Mouse (Mus musculus): ENCODE data around the gene Fto. TPM values are rescaled to one million over a fixed set of nuclear protein-coding genes. Genes with fewer than 3 reads are reported as not detected.

The Fto gene
- polyA plus RNA-seq, 1 experiment from 2014 or later: 86.9 TPM

DNA sequence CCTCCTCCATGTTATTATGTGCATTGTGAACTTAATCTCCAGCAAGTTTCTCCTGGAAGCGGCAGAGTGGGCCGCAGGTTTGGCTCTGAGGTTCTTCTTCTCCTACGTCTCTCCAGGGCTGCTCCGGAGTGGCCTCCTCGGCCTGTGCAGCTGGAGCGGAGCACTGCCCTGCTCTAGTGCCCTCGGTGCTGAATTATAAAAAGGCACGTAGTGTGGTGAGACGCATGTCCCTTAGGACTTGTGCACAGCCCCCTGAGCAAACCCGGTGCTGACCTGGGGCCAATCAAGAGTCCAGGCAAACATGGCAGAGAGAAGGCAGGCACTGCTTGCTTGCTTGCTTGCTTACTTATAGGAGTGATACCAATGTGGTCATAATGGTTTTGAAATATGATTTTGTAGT is 164.1 kb downstream of the Fto start:
- H3K27ac ChIP-seq: no peak overlapping the region
- no peaks in the 10 kb centered on the region for H3K4me1 ChIP-seq
- no peaks in the 10 kb centered on the region for H3K27me3 ChIP-seq
- WGBS: 88% methylated on average over 10 of the region's 10 CpGs
- H3K4me3 ChIP-seq (replicated peaks): no peak overlapping the region
- H3K9ac ChIP-seq: no peak overlapping the region
- no peak for ATAC-seq (replicated peaks; ENCODE audit: low FRiP score)
- no peaks in the 10 kb centered on the region for H3K9me3 ChIP-seq (replicated peaks)
- H3K4me2 ChIP-seq: no peak overlapping the region
- H3K36me3 ChIP-seq: peaks cover 23% of the 10 kb centered on the region

DNA sequence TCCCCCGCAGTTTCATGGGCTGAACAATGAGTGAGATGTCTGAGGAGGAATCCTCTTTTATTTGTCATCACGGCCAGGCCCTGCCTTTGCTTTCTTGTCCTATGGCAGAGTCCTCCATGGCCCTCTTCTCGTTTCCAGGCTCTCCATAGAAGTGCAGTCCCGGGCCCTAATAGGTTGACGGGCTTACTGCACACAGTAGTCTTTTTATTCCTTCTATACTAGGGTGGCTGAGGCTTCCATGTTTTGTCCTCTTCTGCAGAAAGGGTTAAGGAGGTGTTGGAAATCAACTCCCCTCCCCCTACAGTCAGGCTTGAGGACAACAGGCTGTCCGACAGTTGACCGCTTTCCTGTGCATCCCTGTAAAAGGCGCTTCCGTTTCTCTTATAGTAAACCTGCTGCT is 169.2 kb downstream of the Fto start:
- Histone ChIP-seq H3K36me3 (peaks cover 22% of the 10 kb centered on the region), H3K27ac (no peak overlapping the region), H3K9me3 (replicated peaks) (no peaks in the 10 kb centered on the region), H3K4me3 (replicated peaks) (no peak overlapping the region), H3K4me1 (no peaks in the 10 kb centered on the region), H3K4me2 (no peak overlapping the region), H3K27me3 (no peaks in the 10 kb centered on the region; the same call in 1 of the 2 replicates), H3K9ac (no peak overlapping the region)
- WGBS: 68% methylated on average over 9 of the region's 9 CpGs
- ATAC-seq (replicated peaks; ENCODE audit: low FRiP score): no peak

DNA sequence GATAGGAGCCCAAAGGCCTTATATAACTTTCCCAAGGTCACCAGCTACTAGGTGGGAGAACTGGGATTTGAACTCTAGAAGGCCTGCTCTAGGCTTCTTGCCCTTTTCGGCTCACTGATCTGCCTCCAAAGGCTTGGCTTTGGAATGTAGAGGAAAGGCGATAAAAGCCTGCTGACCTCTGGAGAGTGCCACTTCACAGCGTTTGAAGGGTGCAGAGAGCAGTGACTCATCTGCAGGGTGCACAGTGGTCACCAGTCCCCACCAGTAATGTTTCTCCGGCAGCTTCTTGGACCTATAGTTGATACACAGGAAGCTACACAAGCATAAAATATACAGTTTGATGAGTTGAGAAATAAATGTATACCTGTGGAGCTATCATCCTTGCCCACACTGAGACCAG is 173.1 kb downstream of the Fto start:
- no peak overlapping the region for H3K9ac ChIP-seq
- no peak overlapping the region for H3K4me3 ChIP-seq (replicated peaks)
- no peak for ATAC-seq (replicated peaks; ENCODE audit: low FRiP score)
- H3K27ac ChIP-seq: no peak overlapping the region
- 73% methylated on average over 4 of the region's 4 CpGs for WGBS
- H3K4me2 ChIP-seq: no peak overlapping the region
- no peaks in the 10 kb centered on the region for H3K9me3 ChIP-seq (replicated peaks)
- peaks cover 23% of the 10 kb centered on the region for H3K4me1 ChIP-seq
- H3K27me3 ChIP-seq: peaks cover 2% of the 10 kb centered on the region; the same call in 1 of the 2 replicates
- H3K36me3 ChIP-seq: peaks cover 22% of the 10 kb centered on the region

GRCm38 (mm10) chr8:91487456-91487855 is 174.1 kb downstream of the Fto start:
- Histone ChIP-seq H3K27me3 (peaks cover 6% of the 10 kb centered on the region; the same call in 1 of the 2 replicates), H3K9me3 (replicated peaks) (no peaks in the 10 kb centered on the region), H3K27ac (no peak overlapping the region), H3K4me1 (peaks cover 23% of the 10 kb centered on the region), H3K4me3 (replicated peaks) (no peak overlapping the region), H3K4me2 (no peak overlapping the region), H3K36me3 (peaks cover 22% of the 10 kb centered on the region), H3K9ac (no peak overlapping the region)
- no peak for ATAC-seq (replicated peaks; ENCODE audit: low FRiP score)
- 83% methylated on average over 2 of the region's 2 CpGs for WGBS

GRCm38 (mm10) chr8:91488086-91488783 is 174.9 kb downstream of the Fto start:
- Histone ChIP-seq H3K4me2 (no peak overlapping the region), H3K4me3 (replicated peaks) (no peak overlapping the region), H3K27me3 (peaks cover 6% of the 10 kb centered on the region; the same call in 1 of the 2 replicates), H3K36me3 (peaks cover 22% of the 10 kb centered on the region), H3K27ac (no peak overlapping the region), H3K9ac (no peak overlapping the region), H3K9me3 (replicated peaks) (no peaks in the 10 kb centered on the region), H3K4me1 (peaks cover 23% of the 10 kb centered on the region)
- 0 out of 2 replicates have a peak, but pooled peaks have one; percentile 74 for ATAC-seq (replicated peaks; ENCODE audit: low FRiP score)
- 60% methylated on average over 13 of the region's 13 CpGs for WGBS

GRCm38 (mm10) chr8:91488784-91489450 is 175.6 kb downstream of the Fto start:
- Histone ChIP-seq H3K36me3 (peaks cover 22% of the 10 kb centered on the region), H3K27me3 (peaks cover 6% of the 10 kb centered on the region; the same call in 1 of the 2 replicates), H3K27ac (no peak overlapping the region), H3K9me3 (replicated peaks) (no peaks in the 10 kb centered on the region), H3K4me2 (no peak overlapping the region), H3K4me1 (peaks cover 23% of the 10 kb centered on the region), H3K9ac (no peak overlapping the region), H3K4me3 (replicated peaks) (no peak overlapping the region)
- ATAC-seq (replicated peaks; ENCODE audit: low FRiP score): no peak
- 72% methylated on average over 10 of the region's 10 CpGs for WGBS

DNA sequence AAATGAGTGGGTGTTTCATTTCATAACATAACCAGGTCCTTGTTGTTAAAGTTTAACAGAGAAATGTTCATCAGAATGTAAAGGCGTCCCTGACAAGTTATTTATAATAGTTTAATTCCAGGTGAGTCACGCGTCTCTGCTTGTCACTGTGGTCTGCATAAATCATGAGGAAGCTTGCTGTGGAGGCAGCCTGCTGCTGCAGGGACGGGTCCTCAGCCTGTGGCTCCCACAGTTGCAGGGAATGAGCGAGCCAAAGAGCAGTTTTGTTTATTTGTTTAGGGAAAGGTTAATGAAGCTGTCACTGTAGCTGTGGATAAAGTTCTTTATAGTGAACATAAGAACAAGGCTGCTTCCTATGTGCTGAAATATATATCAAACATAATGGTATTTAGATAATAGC is 176.7 kb downstream of the Fto start:
- 0 out of 2 replicates have a peak, but pooled peaks have one; percentile 52 for ATAC-seq (replicated peaks; ENCODE audit: low FRiP score)
- Histone ChIP-seq H3K4me2 (no peak overlapping the region), H3K27me3 (peaks cover 6% of the 10 kb centered on the region; the same call in 1 of the 2 replicates), H3K9ac (no peak overlapping the region), H3K36me3 (peaks cover 14% of the 10 kb centered on the region), H3K9me3 (replicated peaks) (no peaks in the 10 kb centered on the region), H3K4me3 (replicated peaks) (no peak overlapping the region), H3K4me1 (peaks cover 23% of the 10 kb centered on the region), H3K27ac (no peak overlapping the region)
- WGBS: 7% methylated on average over 5 of the region's 5 CpGs

DNA sequence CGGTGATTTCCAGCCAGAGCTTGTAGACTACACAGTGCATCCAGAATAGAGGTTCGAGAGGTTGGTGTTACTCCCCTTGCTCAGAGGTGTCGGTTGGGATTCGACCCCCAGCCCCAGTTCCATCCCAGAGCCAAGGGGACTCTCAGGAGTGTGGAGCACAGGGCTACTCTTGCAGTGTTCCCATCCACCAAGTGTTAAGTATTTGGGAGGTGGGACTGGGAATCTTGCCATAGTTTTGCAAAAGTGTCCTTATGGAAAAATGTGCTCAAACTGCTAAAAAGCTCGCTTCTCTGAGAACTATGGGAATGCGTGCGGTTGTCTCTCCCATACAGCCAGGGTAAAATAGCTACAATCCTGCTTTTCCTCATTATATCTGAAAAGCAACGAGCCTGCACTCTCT is 180.0 kb downstream of the Fto start:
- no peak overlapping the region for H3K4me2 ChIP-seq
- no peaks in the 10 kb centered on the region for H3K9me3 ChIP-seq (replicated peaks)
- H3K36me3 ChIP-seq: no peaks in the 10 kb centered on the region; the same call in 1 of the 2 replicates
- peaks cover 21% of the 10 kb centered on the region for H3K4me1 ChIP-seq
- 84% methylated on average over 8 of the region's 8 CpGs for WGBS
- H3K4me3 ChIP-seq (replicated peaks): no peak overlapping the region
- no peak overlapping the region for H3K9ac ChIP-seq
- H3K27me3 ChIP-seq: 0 out of 2 replicates have a peak, but pooled peaks cover 6% of the 10 kb centered on the region
- H3K27ac ChIP-seq: no peak overlapping the region
- ATAC-seq (replicated peaks; ENCODE audit: low FRiP score): no peak

DNA sequence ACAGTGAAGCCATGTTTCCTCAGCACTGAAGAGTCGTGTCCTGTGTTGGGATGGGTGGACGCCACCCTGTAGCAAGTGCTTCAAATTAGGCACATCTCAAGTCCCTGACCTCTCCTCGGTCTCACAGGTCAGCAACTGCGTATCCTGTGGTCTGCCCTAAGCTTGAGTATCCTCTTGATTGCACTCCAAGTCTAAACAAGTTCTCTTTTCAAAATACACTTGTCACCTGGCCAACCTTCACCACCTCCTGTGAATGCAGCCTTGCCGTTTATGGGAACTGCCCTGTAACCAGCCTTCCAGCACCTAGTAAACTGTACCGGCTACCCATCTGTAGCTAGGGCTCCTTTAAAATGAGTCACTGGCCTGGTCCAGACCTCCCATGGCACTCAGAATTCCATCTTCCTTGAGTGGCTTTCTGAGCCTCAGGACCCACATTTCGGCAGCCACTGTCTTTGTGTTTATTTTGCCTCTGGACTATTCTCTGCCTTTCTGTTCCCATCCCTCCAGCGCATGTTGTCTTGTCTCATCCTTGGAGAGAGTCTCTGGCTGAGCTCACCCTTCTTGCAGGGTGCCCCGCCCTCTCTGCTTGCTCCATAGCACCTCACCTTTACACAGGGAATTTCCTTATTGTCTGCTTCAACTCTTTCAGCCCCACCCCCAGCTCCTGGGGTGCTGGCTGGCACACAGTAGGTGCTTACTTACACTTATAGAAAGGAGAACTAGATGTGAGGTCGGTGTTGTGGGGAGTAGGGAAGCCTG is 181.4 kb downstream of the Fto start:
- H3K36me3 ChIP-seq: no peaks in the 10 kb centered on the region; the same call in 1 of the 2 replicates
- no peak for ATAC-seq (replicated peaks; ENCODE audit: low FRiP score)
- no peaks in the 10 kb centered on the region for H3K9me3 ChIP-seq (replicated peaks)
- 0 out of 2 replicates have a peak, but pooled peaks cover 6% of the 10 kb centered on the region for H3K27me3 ChIP-seq
- H3K4me2 ChIP-seq: no peak overlapping the region
- no peak overlapping the region for H3K27ac ChIP-seq
- H3K9ac ChIP-seq: no peak overlapping the region
- H3K4me3 ChIP-seq (replicated peaks): no peak overlapping the region
- peaks cover 8% of the 10 kb centered on the region for H3K4me1 ChIP-seq
- WGBS: 70% methylated on average over 10 of the region's 10 CpGs

DNA sequence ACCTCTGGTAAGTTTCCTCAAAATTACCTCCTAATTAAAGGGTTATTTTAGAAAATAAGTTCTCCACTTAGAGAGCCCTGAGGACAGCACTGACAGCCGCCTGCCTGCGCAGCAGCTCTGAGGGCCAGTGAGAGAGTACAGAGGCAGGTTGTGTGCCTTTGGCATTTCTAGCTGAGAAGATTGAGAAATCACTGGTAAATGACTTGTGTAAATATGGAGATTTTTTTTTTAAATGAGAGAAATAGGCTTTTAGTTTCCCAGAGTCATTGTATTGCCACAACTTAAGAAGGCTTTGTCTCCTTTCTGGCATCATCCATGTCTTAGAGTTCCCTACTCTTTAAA is 181.9 kb downstream of the Fto start:
- Histone ChIP-seq H3K4me1 (peaks cover 3% of the 10 kb centered on the region; the same call in 1 of the 2 replicates), H3K36me3 (no peaks in the 10 kb centered on the region; the same call in 1 of the 2 replicates), H3K4me2 (no peak overlapping the region), H3K27me3 (0 out of 2 replicates have a peak, but pooled peaks cover 6% of the 10 kb centered on the region), H3K9me3 (replicated peaks) (no peaks in the 10 kb centered on the region), H3K4me3 (replicated peaks) (no peak overlapping the region), H3K9ac (no peak overlapping the region), H3K27ac (no peak overlapping the region)
- ATAC-seq (replicated peaks; ENCODE audit: low FRiP score): no peak
- WGBS: 89% methylated on average over 2 of the region's 2 CpGs

DNA sequence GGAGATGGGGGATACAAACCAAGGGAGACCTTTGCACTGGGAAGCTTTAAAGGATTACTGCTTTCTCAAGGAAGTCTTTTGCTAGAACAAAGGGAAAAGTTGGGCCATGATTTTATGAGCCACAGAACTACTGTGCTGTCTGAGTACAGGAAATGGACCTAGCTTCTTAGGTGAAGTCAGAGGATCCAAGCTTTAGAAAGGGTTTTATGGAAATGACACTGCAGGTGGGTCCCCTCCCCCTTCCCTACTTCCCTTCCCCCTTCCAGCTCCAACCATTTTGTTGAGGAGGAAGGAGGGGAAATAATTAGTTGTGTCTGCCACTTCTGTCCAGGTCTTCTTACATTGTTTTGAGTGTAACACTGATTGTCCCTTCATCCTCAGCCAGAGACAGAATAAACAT is 182.7 kb downstream of the Fto start:
- no peak for ATAC-seq (replicated peaks; ENCODE audit: low FRiP score)
- Histone ChIP-seq H3K36me3 (no peaks in the 10 kb centered on the region; the same call in 1 of the 2 replicates), H3K4me3 (replicated peaks) (no peak overlapping the region), H3K4me2 (no peak overlapping the region), H3K27ac (no peak overlapping the region), H3K9ac (no peak overlapping the region), H3K9me3 (replicated peaks) (no peaks in the 10 kb centered on the region), H3K4me1 (peaks cover 3% of the 10 kb centered on the region; the same call in 1 of the 2 replicates), H3K27me3 (0 out of 2 replicates have a peak, but pooled peaks cover 4% of the 10 kb centered on the region)

DNA sequence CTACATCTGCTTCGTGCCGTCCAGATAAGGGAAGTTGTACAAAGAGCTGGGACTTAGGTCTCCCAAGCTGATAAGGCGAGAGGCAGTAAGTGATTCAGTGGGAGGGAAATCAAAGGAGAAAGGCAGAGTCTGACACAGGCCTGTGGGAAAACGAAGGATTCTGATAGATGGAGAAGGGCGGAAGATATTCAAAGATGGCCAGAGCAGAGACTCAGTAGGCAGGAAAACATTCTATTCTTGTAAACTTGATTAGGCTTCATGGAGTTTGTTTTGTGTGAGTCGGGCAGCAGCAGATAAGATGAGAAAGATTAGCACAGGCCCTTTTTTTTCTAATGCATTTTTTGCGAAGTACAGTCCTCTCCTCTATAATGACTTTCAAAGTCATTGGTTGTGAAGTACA is 183.6 kb downstream of the Fto start:
- ATAC-seq (replicated peaks; ENCODE audit: low FRiP score): no peak
- H3K27me3 ChIP-seq: 0 out of 2 replicates have a peak, but pooled peaks cover 2% of the 10 kb centered on the region
- no peaks in the 10 kb centered on the region; the same call in 1 of the 2 replicates for H3K36me3 ChIP-seq
- no peaks in the 10 kb centered on the region for H3K9me3 ChIP-seq (replicated peaks)
- H3K4me1 ChIP-seq: peaks cover 3% of the 10 kb centered on the region; the same call in 1 of the 2 replicates
- no peak overlapping the region for H3K4me2 ChIP-seq
- H3K4me3 ChIP-seq (replicated peaks): no peak overlapping the region
- no peak overlapping the region for H3K27ac ChIP-seq
- no peak overlapping the region for H3K9ac ChIP-seq
- WGBS: 71% methylated on average over 7 of the region's 7 CpGs

All from kidney, embryonic 15.5 days (tissue).